Mouse (Mus musculus) neural tube, embryonic 14.5 days (tissue): ENCODE data around the gene 6030408B16Rik. TPM values are rescaled to one million over a fixed set of nuclear protein-coding genes. Genes with fewer than 3 reads are reported as not detected.

Source experiments
- ATAC-seq: fragments of 200-750 bp; cut with Nextera tagmentation; 2 replicates; pipeline ENCODE4 v1.8.0; 2017; ENCODE audit warnings: low read depth, mild to moderate bottlenecking, moderate TSS enrichment, moderate library complexity
- H3K27ac ChIP-seq: fragments of 300-500 bp; sonication (generic); 2 replicates; pipeline ENCODE4 v1.5.1; 2014; ENCODE audit warnings: low read depth, mild to moderate bottlenecking, control low read depth, low read length, moderate library complexity, mixed read lengths
- H3K27me3 ChIP-seq: fragments of 300-500 bp; sonication (generic); 2 replicates; pipeline ENCODE4 v1.6.1; 2014; ENCODE audit warnings: low read length; ENCODE audit not compliant: control insufficient read depth, insufficient read depth
- H3K36me3 ChIP-seq: fragments of 300-500 bp; sonication (generic); 2 replicates; pipeline ENCODE4 v1.6.1; 2014; ENCODE audit warnings: low read length, mixed read lengths; ENCODE audit not compliant: control insufficient read depth, insufficient read depth
- H3K4me1 ChIP-seq: fragments of 300-500 bp; sonication (generic); 2 replicates; pipeline ENCODE4 v1.6.1; 2014; ENCODE audit warnings: low read length; ENCODE audit not compliant: control insufficient read depth, insufficient read depth
- H3K4me2 ChIP-seq: fragments of 300-500 bp; sonication (generic); 2 replicates; pipeline ENCODE4 v1.6.1; 2014; ENCODE audit warnings: mild to moderate bottlenecking, low read depth, low read length, control low read depth
- H3K4me3 ChIP-seq: fragments of 300-500 bp; sonication (generic); 2 replicates; pipeline ENCODE4 v1.5.1; 2014; ENCODE audit warnings: low read depth, low read length, control low read depth, mixed read lengths
- H3K9ac ChIP-seq: fragments of 300-500 bp; sonication (generic); replicated peaks from 2 replicates; pipeline ENCODE4 v1.6.1; 2014; ENCODE audit warnings: low read depth, mild to moderate bottlenecking, control low read depth, low read length, mixed read lengths
- H3K9me3 ChIP-seq: fragments of 300-500 bp; sonication (generic); 2 replicates; pipeline ENCODE4 v1.6.1; 2016; ENCODE audit warnings: low read length; ENCODE audit not compliant: control insufficient read depth
- WGBS: fragments of 180-500 bp; shearing (Covaris S2); extraction: QIAGEN DNeasy Blood & Tissue Kit; methylation state at CpG from one replicate; pipeline ENCODE4 v1.1.7; 2014; 5-methylcytosine and 5-hydroxymethylcytosine counted together
- polyA plus RNA-seq: library from polyadenylated mRNA; unstranded; fragments of >200 nt; fragmentation: Nextera tagmentation; extraction: Ambion mirVana; gene quantifications from 2 replicates; pipeline ENCODE4 v1.2.1, GENCODE M21; 2014

Gene 6030408B16Rik
- polyA plus RNA-seq, 1 experiment from 2014 or later = 0.64 TPM

DNA sequence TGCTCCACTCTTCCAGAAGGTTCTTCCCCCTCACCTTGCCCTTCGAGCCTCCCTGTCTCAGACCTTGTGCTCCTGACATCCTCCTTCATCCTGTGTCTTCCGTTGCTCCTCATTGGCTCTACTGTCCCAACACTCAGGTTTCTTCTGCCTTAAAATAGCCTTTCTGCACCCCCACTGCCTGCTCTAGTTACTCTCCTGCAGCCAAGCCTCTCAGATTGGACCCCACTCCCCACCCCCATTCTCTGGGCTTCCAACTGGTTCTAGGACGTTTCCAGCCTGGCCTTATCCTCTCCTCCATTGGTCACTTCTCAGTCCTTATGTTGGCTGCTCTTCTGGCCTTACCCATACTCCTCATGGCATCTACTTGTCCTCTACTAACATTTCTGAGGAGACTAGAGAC is 9.2 kb downstream of the 6030408B16Rik start:
- no peak overlapping the region for H3K27ac ChIP-seq
- H3K4me1 ChIP-seq = no peaks in the 10 kb centered on the region
- no peaks in the 10 kb centered on the region for H3K9me3 ChIP-seq
- ATAC-seq = no peak
- H3K27me3 ChIP-seq = no peaks in the 10 kb centered on the region
- H3K4me3 ChIP-seq = no peak overlapping the region
- no peak overlapping the region for H3K4me2 ChIP-seq
- H3K36me3 ChIP-seq = no peaks in the 10 kb centered on the region
- WGBS = 82% methylated on average over 3 of the region's 3 CpGs
- H3K9ac ChIP-seq = no peak overlapping the region

DNA sequence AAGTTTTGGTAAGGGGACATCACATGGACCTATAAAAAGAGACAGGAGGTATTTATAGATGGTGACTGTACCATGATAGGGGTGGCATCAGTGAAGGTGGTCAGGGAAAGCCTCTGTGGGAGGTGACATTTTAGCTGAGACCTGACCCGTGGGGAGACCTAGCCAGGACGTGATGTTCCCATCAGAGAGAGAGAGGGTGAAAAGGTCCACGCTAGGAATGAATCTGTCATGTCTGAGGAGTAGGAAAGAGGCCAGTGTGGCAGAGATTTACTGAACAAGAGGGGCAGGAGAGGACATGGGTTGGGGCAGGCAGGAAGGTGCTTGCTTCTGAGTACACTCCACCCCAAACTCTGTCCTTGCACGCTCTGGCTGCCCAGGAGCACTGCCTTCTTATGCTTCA is 10.8 kb downstream of the 6030408B16Rik start:
- H3K27me3 ChIP-seq = no peaks in the 10 kb centered on the region
- no peaks in the 10 kb centered on the region for H3K4me1 ChIP-seq
- H3K27ac ChIP-seq = no peak overlapping the region
- WGBS = 78% methylated on average over 4 of the region's 4 CpGs
- H3K9me3 ChIP-seq = no peaks in the 10 kb centered on the region
- H3K36me3 ChIP-seq = no peaks in the 10 kb centered on the region
- no peak overlapping the region for H3K4me3 ChIP-seq
- no peak overlapping the region for H3K9ac ChIP-seq
- H3K4me2 ChIP-seq = no peak overlapping the region
- no peak for ATAC-seq

DNA sequence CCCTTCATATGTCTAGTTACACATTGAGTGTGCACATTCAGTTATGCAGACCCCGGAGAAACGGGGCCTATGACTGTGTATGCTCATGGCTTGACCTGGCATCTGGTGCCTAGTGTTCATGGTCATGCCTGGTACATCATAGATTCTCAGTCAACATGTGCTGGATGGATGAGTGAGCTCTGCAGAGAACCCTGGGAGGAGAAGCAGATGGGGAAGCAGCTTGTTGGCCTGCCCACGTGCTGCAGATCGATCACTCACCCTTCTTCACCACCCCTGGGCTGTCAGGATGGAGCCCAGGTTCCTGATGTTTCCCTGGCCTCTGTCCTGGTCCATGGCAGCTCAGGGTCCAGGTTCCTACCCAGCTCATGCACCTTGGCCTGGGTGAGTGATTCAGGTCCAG is 13.4 kb downstream of the 6030408B16Rik start:
- 95% methylated on average over 4 of the region's 4 CpGs for WGBS
- Histone ChIP-seq H3K4me2 (no peak overlapping the region), H3K4me1 (no peaks in the 10 kb centered on the region), H3K4me3 (no peak overlapping the region), H3K36me3 (no peaks in the 10 kb centered on the region), H3K27ac (no peak overlapping the region), H3K27me3 (no peaks in the 10 kb centered on the region), H3K9ac (no peak overlapping the region), H3K9me3 (no peaks in the 10 kb centered on the region)
- no peak for ATAC-seq

DNA sequence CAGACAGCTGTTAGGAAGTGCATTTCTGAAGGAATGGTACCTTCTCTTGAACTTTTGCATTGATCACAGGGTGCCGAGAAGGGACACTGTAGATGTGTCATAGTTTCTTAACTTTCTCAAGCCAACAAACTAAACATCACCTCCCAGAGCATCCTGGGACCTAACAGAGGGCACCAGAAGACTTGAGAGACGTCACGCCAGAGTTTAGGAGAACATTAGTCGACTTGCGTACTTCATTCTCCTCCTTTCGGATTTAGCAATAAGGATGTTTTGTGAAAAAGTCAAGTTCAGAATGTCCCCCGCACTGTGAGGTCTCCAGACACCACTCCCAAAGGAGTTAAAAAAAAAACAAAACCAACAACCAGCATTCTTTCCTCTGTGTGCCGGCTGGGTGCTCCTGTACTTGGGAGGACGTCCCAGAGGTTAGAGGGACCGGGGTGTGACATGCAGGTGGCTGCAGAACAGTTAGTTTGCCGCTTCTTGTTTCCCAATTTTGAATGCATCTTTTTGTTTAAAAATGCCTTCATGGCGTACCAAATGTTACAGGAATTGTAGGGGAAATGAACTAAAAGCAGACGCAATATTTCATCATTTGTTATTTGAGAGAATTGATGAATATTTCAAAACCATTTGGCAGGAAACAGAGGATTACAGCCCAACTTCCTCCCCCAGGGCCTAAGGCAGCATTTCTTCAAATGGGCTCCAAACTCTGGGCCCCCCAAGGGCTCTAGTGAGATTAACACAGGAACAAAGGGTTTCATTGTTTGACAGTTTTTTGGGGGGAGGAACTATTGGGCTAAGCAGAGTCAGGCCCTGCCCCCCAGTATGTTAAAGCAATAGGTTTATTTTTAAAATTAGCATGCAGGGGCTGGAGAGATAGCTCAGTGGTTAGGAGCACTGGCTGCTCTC is 15.7 kb downstream of the 6030408B16Rik start:
- 66% methylated on average over 13 of the region's 13 CpGs for WGBS
- Histone ChIP-seq H3K4me3 (no peak overlapping the region), H3K27me3 (no peaks in the 10 kb centered on the region), H3K4me2 (no peak overlapping the region), H3K36me3 (no peaks in the 10 kb centered on the region), H3K27ac (no peak overlapping the region), H3K9ac (no peak overlapping the region), H3K9me3 (no peaks in the 10 kb centered on the region), H3K4me1 (no peaks in the 10 kb centered on the region)
- ATAC-seq = no peak

DNA sequence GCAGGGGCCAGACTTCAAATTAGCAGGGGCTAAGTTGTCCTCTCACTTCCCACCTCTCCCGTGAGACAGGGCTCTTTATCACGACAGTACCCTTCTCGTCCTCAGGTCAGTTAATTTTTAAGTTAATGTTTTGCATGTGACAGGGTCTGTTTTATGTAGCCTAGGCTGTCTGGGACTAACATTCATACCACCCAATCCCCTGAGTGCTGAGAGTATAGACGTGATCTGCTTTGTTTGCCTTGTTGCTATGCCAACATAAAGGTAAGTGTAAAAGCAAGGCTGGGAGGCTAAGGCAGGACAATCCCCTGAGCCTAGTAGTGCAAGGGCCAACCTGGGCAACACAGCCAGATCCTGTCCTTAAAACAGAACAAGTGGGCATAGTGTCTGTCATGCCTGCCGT is 16.5 kb downstream of the 6030408B16Rik start:
- Histone ChIP-seq H3K27ac (no peak overlapping the region), H3K4me3 (no peak overlapping the region), H3K27me3 (no peaks in the 10 kb centered on the region), H3K9ac (no peak overlapping the region), H3K4me1 (no peaks in the 10 kb centered on the region), H3K36me3 (no peaks in the 10 kb centered on the region), H3K4me2 (no peak overlapping the region), H3K9me3 (no peaks in the 10 kb centered on the region)
- 51% methylated on average over 5 of the region's 5 CpGs for WGBS
- no peak for ATAC-seq

DNA sequence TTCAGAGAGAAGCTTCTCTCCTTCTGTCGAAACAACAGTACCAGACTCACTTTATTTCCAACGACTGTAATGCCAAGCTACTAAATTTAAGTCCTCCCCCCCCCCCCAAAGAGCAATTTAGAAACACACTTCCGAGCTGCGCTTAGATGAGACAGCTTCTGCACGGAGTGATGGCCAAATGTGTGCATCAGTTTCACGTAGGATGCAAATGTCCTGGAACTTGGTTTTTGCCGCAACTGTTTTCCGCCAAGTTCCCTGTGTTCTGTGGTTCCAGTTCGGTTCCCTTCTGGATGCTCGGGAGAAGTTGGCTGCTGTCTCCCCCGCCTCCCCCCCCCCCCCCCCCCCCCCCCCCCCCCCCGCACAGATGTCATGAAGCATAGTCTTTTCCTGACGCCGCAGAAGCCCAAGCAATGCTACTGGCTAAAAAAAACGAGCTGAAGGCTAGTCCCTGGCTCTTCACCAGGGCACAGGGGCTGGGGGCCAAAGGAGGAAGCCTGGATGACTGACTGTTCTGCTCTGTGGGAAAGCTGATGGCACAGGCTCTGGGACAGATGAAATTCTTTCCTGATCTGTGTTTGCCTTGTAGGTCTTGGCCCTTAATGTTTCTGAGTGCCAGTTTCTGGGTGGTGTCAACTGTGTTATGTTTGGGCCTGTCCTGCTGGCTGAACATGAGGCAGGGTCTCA is 18.2 kb downstream of the 6030408B16Rik start:
- 65% methylated on average over 14 of the region's 15 CpGs for WGBS
- Histone ChIP-seq H3K9ac (no peak overlapping the region), H3K27me3 (no peaks in the 10 kb centered on the region), H3K36me3 (no peaks in the 10 kb centered on the region), H3K4me2 (no peak overlapping the region), H3K27ac (no peak overlapping the region), H3K4me3 (no peak overlapping the region), H3K4me1 (no peaks in the 10 kb centered on the region), H3K9me3 (no peaks in the 10 kb centered on the region)
- no peak for ATAC-seq

DNA sequence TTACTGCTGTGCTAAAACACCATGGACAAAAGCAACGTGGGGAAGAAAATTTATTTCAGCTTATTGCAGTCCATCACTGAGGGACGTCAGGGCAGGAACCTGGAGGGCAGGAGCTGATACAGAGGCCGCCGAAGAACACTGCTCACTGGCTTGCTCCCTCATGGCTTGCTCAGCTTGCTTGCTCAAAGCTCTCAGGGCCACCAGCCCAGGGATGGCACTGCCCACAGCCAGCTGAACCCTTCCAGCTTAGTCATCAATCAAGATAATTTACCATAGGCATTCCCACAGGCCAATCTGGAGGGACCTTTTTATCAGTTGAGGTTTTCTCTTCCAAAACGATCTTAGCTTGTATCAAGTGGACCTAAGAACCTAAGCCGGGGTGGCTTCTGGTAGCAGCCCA is 19.0 kb downstream of the 6030408B16Rik start:
- no peaks in the 10 kb centered on the region for H3K4me1 ChIP-seq
- WGBS = 80% methylated on average over 6 of the region's 6 CpGs
- H3K9me3 ChIP-seq = no peaks in the 10 kb centered on the region
- H3K27ac ChIP-seq = no peak overlapping the region
- ATAC-seq = no peak
- H3K9ac ChIP-seq = no peak overlapping the region
- no peaks in the 10 kb centered on the region for H3K27me3 ChIP-seq
- no peak overlapping the region for H3K4me2 ChIP-seq
- no peaks in the 10 kb centered on the region for H3K36me3 ChIP-seq
- H3K4me3 ChIP-seq = no peak overlapping the region

DNA sequence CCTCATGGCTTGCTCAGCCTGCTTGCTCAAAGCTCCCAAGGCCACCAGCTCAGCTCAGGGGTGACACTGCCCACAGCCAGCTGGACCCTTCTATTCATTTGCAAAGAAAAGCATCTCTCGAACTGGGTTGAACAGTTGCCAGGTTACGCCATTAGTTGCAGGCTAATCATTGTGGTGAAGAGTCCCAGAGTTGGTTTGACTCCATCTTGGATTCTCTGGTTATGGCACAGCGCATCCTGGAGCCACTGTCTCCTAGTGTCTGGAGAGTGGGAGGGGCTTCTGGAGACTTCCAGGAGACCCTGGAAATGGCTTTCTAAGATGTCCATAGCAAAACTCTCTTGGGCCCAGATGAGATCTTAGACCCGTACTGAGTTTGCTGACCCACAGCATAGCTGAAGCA is 22.4 kb downstream of the 6030408B16Rik start:
- Histone ChIP-seq H3K4me3 (no peak overlapping the region), H3K4me1 (no peaks in the 10 kb centered on the region), H3K27ac (no peak overlapping the region), H3K36me3 (no peaks in the 10 kb centered on the region), H3K9me3 (no peaks in the 10 kb centered on the region), H3K27me3 (no peaks in the 10 kb centered on the region), H3K4me2 (no peak overlapping the region; the same call in 1 of the 2 replicates), H3K9ac (no peak overlapping the region)
- peak; percentile 14; the same call in 1 of the 2 replicates for ATAC-seq
- WGBS = 77% methylated on average over 4 of the region's 4 CpGs

DNA sequence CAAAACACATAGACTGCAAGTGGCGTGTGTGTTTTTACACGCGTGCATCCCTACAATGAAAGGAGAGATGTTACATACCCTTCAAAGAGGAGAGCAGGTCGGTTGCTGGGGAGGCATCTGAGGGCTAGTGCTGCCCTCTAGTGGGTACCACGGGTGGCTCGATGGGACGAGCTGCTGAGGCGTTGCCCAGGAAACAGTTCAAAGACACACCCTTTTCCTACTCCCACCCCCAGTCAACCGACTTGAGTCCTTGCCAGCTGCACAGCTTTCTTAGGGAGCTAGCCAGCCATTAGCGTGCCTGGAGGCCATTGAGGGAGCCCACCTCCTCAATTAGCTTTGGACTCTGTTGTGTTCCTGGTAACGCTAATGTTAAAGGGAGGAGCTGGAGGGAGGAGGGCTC is 22.8 kb downstream of the 6030408B16Rik start:
- WGBS = 2% methylated on average over 11 of the region's 11 CpGs

More for the DNA sequence above, 22.8 kb downstream of the 6030408B16Rik start:
- H3K27me3 ChIP-seq = no peaks in the 10 kb centered on the region
- H3K9ac ChIP-seq = no peak overlapping the region
- no peaks in the 10 kb centered on the region for H3K4me1 ChIP-seq
- ATAC-seq = peak; percentile 89
- no peak overlapping the region for H3K27ac ChIP-seq
- H3K9me3 ChIP-seq = no peaks in the 10 kb centered on the region
- H3K4me3 ChIP-seq = no peak overlapping the region
- no peaks in the 10 kb centered on the region for H3K36me3 ChIP-seq
- peak overlapping the region; percentile 32 for H3K4me2 ChIP-seq
